Mouse (Mus musculus) kidney, adult 2 months (tissue): ENCODE measurements around the gene Adat3.

Source experiments
- CTCF ChIP-seq: fragments of 200-500 bp; conservative IDR thresholded peaks from 2 replicates; pipeline ENCODE4 v1.5.1; 2011; ENCODE audit warnings: low read depth, mild to moderate bottlenecking, control low read depth, low read length, moderate library complexity, mixed read lengths; ENCODE audit not compliant: insufficient read depth, insufficient read length
- POLR2A ChIP-seq: fragments of 200-500 bp; IDR thresholded peaks from one replicate; pipeline ENCODE4 v1.6.1; 2011; ENCODE audit warnings: low read depth, low read length, control low read depth

- TF ChIP-seq POLR2A (no peak), CTCF (no peak)
These were observed 32.7 kb downstream of the Adat3 start for GRCm38 (mm10) chr10:80635345-80635744.
